Mouse (Mus musculus): ENCODE measurements at regions not wholly inside any gene's neighbourhood (a gene's known extent, or its start where the extent isn't known, plus 50 kb on each side); places are given as distances from the start of the nearest gene placed in this dataset.

GRCm38 (mm10) chr12:31157453-31157852 is 83.1 kb upstream of the Gm6993 start:
- Histone ChIP-seq H3K4me1 (no peaks in the 10 kb centered on the region), H3K9me3 (no peaks in the 10 kb centered on the region), H3K36me3 (no peaks in the 10 kb centered on the region), H3K9ac (no peak overlapping the region), H3K27me3 (no peaks in the 10 kb centered on the region), H3K4me2 (no peak overlapping the region), H3K4me3 (no peak overlapping the region), H3K27ac (no peak overlapping the region)
- WGBS, result 86% methylated on average over 3 of the region's 3 CpGs
- no peak for ATAC-seq (ENCODE audit: insufficient number of reproducible peaks, low FRiP score, low TSS enrichment, low read depth)

- no peaks in the 10 kb centered on the region for H3K4me1 ChIP-seq
- no peaks in the 10 kb centered on the region for H3K9me3 ChIP-seq
- H3K27ac ChIP-seq, result no peak overlapping the region
- H3K4me2 ChIP-seq, result no peak overlapping the region
- H3K9ac ChIP-seq, result no peak overlapping the region
- H3K36me3 ChIP-seq, result no peaks in the 10 kb centered on the region
- ATAC-seq (ENCODE audit: insufficient number of reproducible peaks, low FRiP score, low TSS enrichment, low read depth), result no peak
- 97% methylated on average over 1 of the region's 1 CpGs for WGBS
- no peak overlapping the region for H3K4me3 ChIP-seq
- no peaks in the 10 kb centered on the region for H3K27me3 ChIP-seq
These were observed 82.7 kb upstream of the Gm6993 start for GRCm38 (mm10) chr12:31157890-31158289.

GRCm38 (mm10) chr12:31158885-31159284 is 81.7 kb upstream of the Gm6993 start:
- no peak for ATAC-seq (ENCODE audit: insufficient number of reproducible peaks, low FRiP score, low TSS enrichment, low read depth)
- no peaks in the 10 kb centered on the region for H3K9me3 ChIP-seq
- 89% methylated on average over 4 of the region's 4 CpGs for WGBS
- H3K4me1 ChIP-seq, result no peaks in the 10 kb centered on the region
- no peak overlapping the region for H3K4me2 ChIP-seq
- H3K27ac ChIP-seq, result no peak overlapping the region
- no peaks in the 10 kb centered on the region for H3K36me3 ChIP-seq
- no peak overlapping the region for H3K4me3 ChIP-seq
- H3K27me3 ChIP-seq, result no peaks in the 10 kb centered on the region
- no peak overlapping the region for H3K9ac ChIP-seq

- no peak overlapping the region for H3K27ac ChIP-seq
- no peak overlapping the region for H3K4me3 ChIP-seq
- H3K9ac ChIP-seq, result no peak overlapping the region
- H3K36me3 ChIP-seq, result no peaks in the 10 kb centered on the region
- H3K4me1 ChIP-seq, result no peaks in the 10 kb centered on the region
- no peaks in the 10 kb centered on the region for H3K9me3 ChIP-seq
- no peaks in the 10 kb centered on the region for H3K27me3 ChIP-seq
- no peak overlapping the region for H3K4me2 ChIP-seq
- WGBS, result 85% methylated on average over 7 of the region's 7 CpGs
- no peak for ATAC-seq (ENCODE audit: insufficient number of reproducible peaks, low FRiP score, low TSS enrichment, low read depth)
These were observed 81.2 kb upstream of the Gm6993 start for GRCm38 (mm10) chr12:31159378-31159777.

GRCm38 (mm10) chr12:31168221-31168890 is 72.2 kb upstream of the Gm6993 start:
- H3K27me3 ChIP-seq, result no peaks in the 10 kb centered on the region
- no peak overlapping the region for H3K4me3 ChIP-seq
- no peak overlapping the region for H3K4me2 ChIP-seq
- WGBS, result 46% methylated on average over 4 of the region's 4 CpGs
- H3K4me1 ChIP-seq, result peaks cover 12% of the 10 kb centered on the region; the same call in 1 of the 2 replicates
- H3K9me3 ChIP-seq, result no peaks in the 10 kb centered on the region
- peak overlapping the region; percentile 27; the same call in 1 of the 2 replicates for H3K27ac ChIP-seq
- no peak for ATAC-seq (ENCODE audit: insufficient number of reproducible peaks, low FRiP score, low TSS enrichment, low read depth)
- H3K36me3 ChIP-seq, result no peaks in the 10 kb centered on the region
- no peak overlapping the region for H3K9ac ChIP-seq

GRCm38 (mm10) chr12:31170111-31170510 is 70.5 kb upstream of the Gm6993 start:
- H3K9ac ChIP-seq, result no peak overlapping the region
- H3K27me3 ChIP-seq, result no peaks in the 10 kb centered on the region
- ATAC-seq (ENCODE audit: insufficient number of reproducible peaks, low FRiP score, low TSS enrichment, low read depth), result no peak
- peaks cover 12% of the 10 kb centered on the region; the same call in 1 of the 2 replicates for H3K4me1 ChIP-seq
- no peak overlapping the region for H3K4me3 ChIP-seq
- no peaks in the 10 kb centered on the region for H3K9me3 ChIP-seq
- no peaks in the 10 kb centered on the region for H3K36me3 ChIP-seq
- H3K4me2 ChIP-seq, result no peak overlapping the region
- 75% methylated on average over 6 of the region's 6 CpGs for WGBS
- H3K27ac ChIP-seq, result no peak overlapping the region

- Histone ChIP-seq H3K36me3 (no peaks in the 10 kb centered on the region), H3K9ac (no peak overlapping the region), H3K4me1 (peaks cover 12% of the 10 kb centered on the region; the same call in 1 of the 2 replicates), H3K27me3 (no peaks in the 10 kb centered on the region), H3K9me3 (no peaks in the 10 kb centered on the region), H3K4me3 (no peak overlapping the region), H3K4me2 (no peak overlapping the region), H3K27ac (peak overlapping the region; percentile 35; the same call in 1 of the 2 replicates)
- 50% methylated on average over 10 of the region's 10 CpGs for WGBS
- ATAC-seq (ENCODE audit: insufficient number of reproducible peaks, low FRiP score, low TSS enrichment, low read depth), result no peak
These were observed 69.9 kb upstream of the Gm6993 start for GRCm38 (mm10) chr12:31170546-31171160.

- H3K4me3 ChIP-seq, result no peak overlapping the region
- H3K4me1 ChIP-seq, result peaks cover 12% of the 10 kb centered on the region; the same call in 1 of the 2 replicates
- ATAC-seq (ENCODE audit: insufficient number of reproducible peaks, low FRiP score, low TSS enrichment, low read depth), result no peak
- H3K27me3 ChIP-seq, result no peaks in the 10 kb centered on the region
- WGBS, result 50% methylated on average over 4 of the region's 4 CpGs
- no peak overlapping the region for H3K27ac ChIP-seq
- H3K9ac ChIP-seq, result no peak overlapping the region
- H3K4me2 ChIP-seq, result no peak overlapping the region
- no peaks in the 10 kb centered on the region for H3K36me3 ChIP-seq
- no peaks in the 10 kb centered on the region for H3K9me3 ChIP-seq
These were observed 68.6 kb upstream of the Gm6993 start for GRCm38 (mm10) chr12:31171992-31172391.

GRCm38 (mm10) chr12:31172451-31173318 is 67.9 kb upstream of the Gm6993 start:
- Histone ChIP-seq H3K27me3 (no peaks in the 10 kb centered on the region), H3K27ac (no peak overlapping the region), H3K9me3 (no peaks in the 10 kb centered on the region), H3K36me3 (no peaks in the 10 kb centered on the region), H3K4me2 (no peak overlapping the region), H3K4me1 (peaks cover 12% of the 10 kb centered on the region; the same call in 1 of the 2 replicates), H3K9ac (no peak overlapping the region), H3K4me3 (no peak overlapping the region)
- 71% methylated on average over 4 of the region's 4 CpGs for WGBS
- ATAC-seq (ENCODE audit: insufficient number of reproducible peaks, low FRiP score, low TSS enrichment, low read depth), result no peak

GRCm38 (mm10) chr12:31173512-31173911 is 67.1 kb upstream of the Gm6993 start:
- H3K36me3 ChIP-seq, result no peaks in the 10 kb centered on the region
- H3K9ac ChIP-seq, result no peak overlapping the region
- H3K27me3 ChIP-seq, result no peaks in the 10 kb centered on the region
- no peak overlapping the region for H3K4me2 ChIP-seq
- H3K4me3 ChIP-seq, result no peak overlapping the region
- no peak for ATAC-seq (ENCODE audit: insufficient number of reproducible peaks, low FRiP score, low TSS enrichment, low read depth)
- H3K4me1 ChIP-seq, result peaks cover 12% of the 10 kb centered on the region; the same call in 1 of the 2 replicates
- no peak overlapping the region for H3K27ac ChIP-seq
- 88% methylated on average over 5 of the region's 5 CpGs for WGBS
- no peaks in the 10 kb centered on the region for H3K9me3 ChIP-seq

GRCm38 (mm10) chr12:31179536-31179935 is 61.0 kb upstream of the Gm6993 start:
- no peak overlapping the region for H3K9ac ChIP-seq
- H3K36me3 ChIP-seq, result no peaks in the 10 kb centered on the region
- H3K4me3 ChIP-seq, result no peak overlapping the region
- no peaks in the 10 kb centered on the region for H3K9me3 ChIP-seq
- 79% methylated on average over 6 of the region's 6 CpGs for WGBS
- H3K4me2 ChIP-seq, result no peak overlapping the region
- no peak overlapping the region for H3K27ac ChIP-seq
- no peaks in the 10 kb centered on the region for H3K27me3 ChIP-seq
- no peak for ATAC-seq (ENCODE audit: insufficient number of reproducible peaks, low FRiP score, low TSS enrichment, low read depth)
- H3K4me1 ChIP-seq, result peaks cover 5% of the 10 kb centered on the region; the same call in 1 of the 2 replicates

GRCm38 (mm10) chr12:31183632-31184031 is 56.9 kb upstream of the Gm6993 start:
- 68% methylated on average over 4 of the region's 4 CpGs for WGBS
- H3K36me3 ChIP-seq, result no peaks in the 10 kb centered on the region
- no peak for ATAC-seq (ENCODE audit: insufficient number of reproducible peaks, low FRiP score, low TSS enrichment, low read depth)
- peak overlapping the region; percentile 18; the same call in 1 of the 2 replicates for H3K27ac ChIP-seq
- H3K9me3 ChIP-seq, result no peaks in the 10 kb centered on the region
- H3K4me3 ChIP-seq, result no peak overlapping the region
- no peaks in the 10 kb centered on the region for H3K27me3 ChIP-seq
- no peak overlapping the region for H3K4me2 ChIP-seq
- H3K4me1 ChIP-seq, result peaks cover 20% of the 10 kb centered on the region
- H3K9ac ChIP-seq, result no peak overlapping the region
